Mouse (Mus musculus) heart, adult 18-20 months (tissue): ENCODE measurements around the gene Trp53rka. TPM values are rescaled to one million over a fixed set of nuclear protein-coding genes. Genes with fewer than 3 reads are reported as not detected.

Experiments used
- DNase-seq, 2 experiments: peaks; one replicate each; pipeline ENCODE4 v3.0.0; 2021 to 2022; ENCODE audit warnings: mixed read lengths in 1 of 2
- total RNA-seq, 2 experiments: library from RNA; stranded (reverse); gene quantifications; 2 replicates each; pipeline ENCODE4 v1.2.3; 2021

Trp53rka gene
- total RNA-seq, 2 experiments from 2014 or later: 10.5 to 12.6 TPM

- DNase-seq: no peak
Observed at GRCm38 (mm10) chr2:165486401-165486800, 6.7 kb downstream of the Trp53rka start.

- DNase-seq: no peak
Observed at GRCm38 (mm10) chr2:165485826-165486225, 7.3 kb downstream of the Trp53rka start.

DNA sequence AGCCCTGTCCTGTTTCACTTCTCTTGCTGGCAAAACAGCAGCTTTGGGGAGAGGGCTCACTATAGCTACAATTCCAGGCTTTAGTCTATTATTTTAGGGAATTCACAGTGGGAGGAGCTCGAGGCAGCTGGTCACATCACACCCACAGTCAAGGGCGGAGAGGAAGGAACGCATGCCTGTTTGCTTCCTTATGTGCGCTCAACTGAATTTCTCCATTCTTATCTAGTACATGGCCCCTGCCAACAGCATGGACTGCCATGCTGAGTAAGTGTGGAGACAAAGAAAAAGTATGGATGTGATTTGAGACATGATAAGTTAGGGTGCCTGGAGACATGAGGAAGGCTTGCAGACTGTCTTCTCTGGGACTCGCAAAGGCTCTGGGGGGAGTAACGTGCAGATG is 9.0 kb downstream of the Trp53rka start:
- no peak for DNase-seq

DNA sequence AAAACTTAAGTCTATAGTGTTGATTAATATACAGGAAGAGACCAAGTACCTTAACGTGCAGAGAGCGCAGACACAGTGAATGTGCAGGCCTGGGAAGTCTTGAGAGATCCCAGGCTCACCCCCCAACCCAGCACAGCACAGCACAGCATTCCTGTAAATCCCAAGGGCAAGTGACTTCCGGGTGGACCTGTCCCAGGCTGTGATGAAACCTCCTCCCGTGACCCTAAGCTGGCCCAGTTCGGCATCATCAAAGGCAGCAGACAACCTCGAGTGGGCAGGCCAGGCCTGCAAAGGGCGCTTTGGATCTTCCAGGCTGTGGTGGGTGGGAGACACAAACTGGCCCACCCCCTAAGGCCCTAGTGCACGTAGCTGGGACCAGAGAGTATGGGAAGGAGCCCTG is 11.1 kb downstream of the Trp53rka start:
- no peak for DNase-seq

DNA sequence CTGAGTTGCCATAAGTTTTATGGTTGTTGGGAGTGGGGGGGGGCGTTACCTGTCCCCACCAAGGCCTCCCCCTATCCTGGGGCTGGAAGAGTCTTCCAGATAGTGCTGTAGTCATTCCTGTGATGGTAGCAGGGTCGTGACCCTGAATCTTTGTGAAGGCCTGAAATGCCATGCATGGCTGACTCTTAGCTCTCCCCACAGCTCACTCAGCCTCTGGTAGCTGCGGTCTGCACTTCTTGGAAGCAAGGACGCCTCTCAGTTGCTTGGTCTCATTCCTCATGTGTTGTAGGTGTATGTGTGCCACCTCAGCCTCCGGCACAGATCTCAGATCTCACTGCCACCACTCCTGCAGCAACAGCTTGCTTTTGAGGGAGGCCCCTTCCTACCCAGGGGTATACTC is 17.3 kb downstream of the Trp53rka start:
- DNase-seq: no peak

GRCm38 (mm10) chr2:165475412-165475811 is 17.7 kb downstream of the Trp53rka start:
- DNase-seq: no peak

GRCm38 (mm10) chr2:165473003-165473402 is 20.1 kb downstream of the Trp53rka start, which contains the start of gene Slc13a3:
Gene Slc13a3 (minus strand): TSS chr2:165473230.
- no peak for DNase-seq

DNA sequence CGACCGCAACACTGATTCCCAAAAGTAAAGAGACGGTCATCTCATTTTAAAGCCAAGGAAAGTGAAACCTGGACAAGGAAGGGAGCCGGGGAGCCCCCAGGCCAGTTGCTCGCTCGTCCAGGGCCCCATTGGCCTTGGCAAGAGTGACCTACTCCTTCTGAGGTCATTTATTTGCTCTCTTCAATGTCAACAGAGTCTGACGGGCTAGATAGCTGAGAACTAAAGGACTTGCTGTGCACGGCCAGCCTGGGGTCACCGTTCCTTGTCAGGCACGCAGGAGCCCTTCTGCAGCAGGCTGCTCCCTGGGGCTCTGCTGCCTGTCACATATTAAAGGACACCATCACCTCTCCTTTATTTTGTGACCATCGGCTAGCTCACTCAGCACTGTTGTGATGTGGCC is 21.2 kb downstream of the Trp53rka start:
- DNase-seq: no peak

DNA sequence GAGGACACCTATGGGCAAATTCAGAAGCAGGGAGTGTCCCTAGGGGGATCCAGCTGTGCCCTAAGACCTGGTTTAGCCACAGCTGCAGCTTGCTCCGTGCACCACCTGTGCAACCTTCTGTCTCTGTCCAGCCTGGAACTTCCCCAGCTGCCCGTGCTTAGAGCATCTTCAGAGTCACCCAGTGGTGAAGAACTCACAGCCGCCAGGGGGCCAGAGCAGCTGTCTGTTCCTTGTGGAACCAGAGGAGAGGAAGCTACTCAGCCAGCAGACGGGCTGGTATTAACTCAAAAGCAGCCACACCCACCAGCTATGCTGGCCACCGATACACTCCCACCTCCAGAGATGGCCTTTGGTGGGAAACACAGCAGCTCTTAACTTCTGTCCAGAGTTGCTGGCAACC is 23.0 kb downstream of the Trp53rka start:
- DNase-seq: peak in 1 of 2 experiments; percentile 30

DNA sequence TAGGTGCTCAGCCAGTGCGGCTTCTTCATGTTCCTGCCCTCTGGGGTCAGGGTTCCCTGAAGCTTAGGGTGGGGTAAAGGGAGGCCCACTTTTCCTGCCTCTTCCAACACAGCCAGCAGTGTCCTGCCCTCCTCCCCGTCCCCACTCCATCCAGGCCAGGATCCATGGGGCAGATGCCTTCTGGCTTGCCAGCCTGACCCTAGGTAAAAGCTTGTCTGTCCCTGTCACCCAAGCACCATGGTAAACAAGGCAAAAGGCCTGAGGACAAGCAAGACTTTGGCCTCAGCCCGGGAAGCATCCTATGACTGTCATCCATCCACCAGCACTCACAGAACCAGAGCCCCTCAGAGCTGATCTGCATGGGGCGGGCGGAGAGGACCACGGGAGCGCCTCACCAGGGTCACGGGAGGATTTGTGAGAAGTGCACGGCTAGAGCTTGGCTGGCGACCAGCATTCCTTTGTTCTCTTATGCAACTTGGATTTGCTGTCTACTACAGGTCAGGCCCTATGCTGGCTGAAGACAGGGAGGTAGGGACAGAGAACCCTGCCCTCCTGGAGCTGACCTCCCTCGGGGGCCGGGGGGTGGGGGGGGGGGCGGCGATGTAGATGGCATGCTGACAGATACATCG is 25.2 kb downstream of the Trp53rka start:
- DNase-seq: peak; percentile 53 to 55

DNA sequence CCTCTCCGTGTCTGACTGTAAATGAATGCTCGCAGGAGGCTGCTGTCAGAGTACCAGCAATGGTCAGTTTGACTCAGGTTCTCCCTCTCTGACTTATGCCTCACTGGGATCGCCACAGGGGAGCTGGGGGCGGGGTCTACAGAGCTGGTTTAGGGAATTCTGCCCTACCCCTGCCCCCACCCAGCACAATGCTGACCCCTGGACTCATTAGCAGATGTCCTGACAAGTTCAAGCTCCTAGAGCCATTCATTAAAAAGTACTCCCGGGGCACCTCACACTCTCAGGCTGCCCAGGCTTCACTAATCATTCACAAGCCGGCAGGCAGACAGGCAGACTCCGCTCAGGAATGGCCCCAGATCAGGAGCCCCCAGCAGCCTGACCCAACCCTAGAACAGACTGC is 33.5 kb downstream of the Trp53rka start:
- DNase-seq: no peak

DNA sequence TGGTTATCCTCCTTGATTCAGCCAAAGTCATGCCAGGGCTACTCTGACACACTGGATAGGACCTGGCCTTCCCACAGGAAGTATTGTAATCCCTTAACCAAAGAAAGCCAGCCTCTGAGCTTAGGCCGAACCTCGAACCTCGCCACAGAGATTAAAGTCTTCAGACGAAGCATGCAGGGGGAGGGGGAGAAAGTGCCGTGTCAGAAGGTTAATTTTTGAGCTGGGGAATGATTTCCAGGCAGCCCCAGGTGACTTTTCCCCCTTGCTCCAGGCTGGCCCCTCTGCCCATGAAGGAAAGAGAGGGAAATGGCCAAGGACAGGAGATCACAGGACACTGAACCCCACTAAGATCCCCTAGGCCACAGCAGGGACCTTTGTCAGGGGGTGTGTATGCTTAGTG is 34.9 kb downstream of the Trp53rka start:
- DNase-seq: no peak

DNA sequence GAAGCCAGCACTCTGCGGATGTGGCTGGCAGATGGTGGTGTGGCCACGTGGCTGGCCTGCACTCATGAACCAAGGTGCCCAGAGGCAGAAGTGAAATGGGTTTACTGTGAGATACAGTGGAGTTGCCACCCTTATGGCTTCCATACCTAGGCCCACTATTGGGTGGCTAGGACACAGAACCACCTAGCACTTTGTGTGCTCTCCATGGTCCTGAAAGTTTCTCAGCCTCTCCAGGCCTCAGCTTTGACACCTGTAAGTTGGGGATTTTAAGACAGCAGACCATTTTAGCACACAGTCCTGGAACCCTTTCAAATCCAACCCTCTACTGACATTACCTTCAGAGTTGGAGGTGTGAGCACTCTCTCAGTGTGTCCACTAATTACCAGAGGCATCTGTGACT is 36.4 kb downstream of the Trp53rka start:
- DNase-seq: no peak

- DNase-seq: peak in 1 of 2 experiments; percentile 28
Observed at GRCm38 (mm10) chr2:165452730-165453693, 40.1 kb downstream of the Trp53rka start.

DNA sequence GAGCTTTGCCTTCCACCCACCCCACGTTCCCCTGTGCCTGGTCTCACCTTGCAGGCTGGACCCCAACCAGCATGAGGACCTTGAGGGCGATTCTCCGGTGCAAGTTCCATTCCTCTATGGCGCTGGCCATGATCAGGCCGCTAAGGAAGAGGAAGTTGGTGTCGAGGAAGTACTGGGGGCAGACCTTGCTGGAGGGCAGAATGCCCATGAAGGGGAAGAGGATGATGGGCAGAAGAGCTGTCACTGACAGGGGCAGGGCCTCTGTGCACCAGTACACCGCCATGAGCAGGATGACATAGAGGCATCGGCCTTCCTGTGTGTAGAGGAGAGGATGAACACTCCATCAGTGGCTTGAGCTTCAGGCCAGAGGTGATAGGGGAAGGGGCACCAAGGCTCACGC is 44.6 kb downstream of the Trp53rka start:
- DNase-seq: peak; percentile 7 to 12

- DNase-seq: no peak
Observed at GRCm38 (mm10) chr2:165444861-165445260, 48.3 kb downstream of the Trp53rka start.

GRCm38 (mm10) chr2:165442981-165443380 is 50.1 kb downstream of the Trp53rka start:
- no peak for DNase-seq

- no peak for DNase-seq
Observed at GRCm38 (mm10) chr2:165441613-165442012, 51.5 kb downstream of the Trp53rka start.

Other genes with a start within 250 kb of the Trp53rka start
- 10 to 100 TPM; 16.3 to 18.0 TPM for gene Slc35c2, start 205.5 kb downstream of the Trp53rka start, total RNA-seq
- 10 to 100 TPM; 14.8 to 21.1 TPM for gene Elmo2, start 166.8 kb downstream of the Trp53rka start, total RNA-seq
- not detected for gene Zfp663, start 124.6 kb downstream of the Trp53rka start, total RNA-seq
- 1 to 10 TPM; 2.3 to 2.5 TPM for gene Zfp334, start 105.1 kb downstream of the Trp53rka start, total RNA-seq
- gene Ocstamp, start 92.9 kb downstream of the Trp53rka start, total RNA-seq: not detected
- gene Slc13a3, start 20.1 kb downstream of the Trp53rka start, total RNA-seq: under 1 TPM; 0.25 to 0.31 TPM
- gene Slc2a10, start 10.5 kb upstream of the Trp53rka start, total RNA-seq: 1 to 10 TPM; 5.7 to 7.0 TPM
- 1 to 10 TPM; 1.3 to 1.9 TPM for gene Eya2, start 101.7 kb upstream of the Trp53rka start, total RNA-seq